Mouse (Mus musculus) cerebellum, postnatal 25 days (tissue): ENCODE results near the gene Hoxd11.

Source experiments
- DNase-seq, 2 experiments: peaks; one replicate each; pipeline ENCODE4 v3.0.0; 2021; ENCODE audit warnings: mixed read lengths in 2 of 2

The Hoxd11 gene

GRCm38 (mm10) chr2:74682796-74683195 is 3.4 kb downstream of the Hoxd11 start:
- no peak for DNase-seq

DNA sequence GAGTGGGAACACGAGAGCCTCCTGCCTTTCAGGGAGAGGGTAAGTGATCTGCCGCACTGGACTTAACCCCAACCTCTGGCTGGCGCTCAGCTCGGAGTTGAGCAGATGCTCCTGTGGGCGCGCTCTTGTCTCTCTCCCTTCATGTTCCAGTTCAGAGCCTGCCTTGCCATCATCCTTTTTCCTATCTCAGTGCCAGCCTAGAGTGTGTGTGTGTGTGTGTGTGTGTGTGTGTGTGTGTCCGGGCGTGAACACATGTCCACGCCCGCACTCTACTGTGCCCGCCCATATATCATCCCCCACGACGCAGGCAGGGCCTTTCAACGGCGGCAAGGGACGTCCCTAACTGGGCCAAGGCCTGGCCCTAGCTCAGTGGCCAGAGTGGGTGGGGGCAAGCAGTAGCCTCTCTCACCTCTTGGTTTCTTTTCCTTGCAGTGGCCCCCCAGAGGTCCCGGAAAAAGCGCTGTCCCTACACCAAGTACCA is 4.2 kb downstream of the Hoxd11 start:
- no peak for DNase-seq

- DNase-seq, result no peak
Measured at GRCm38 (mm10) chr2:74684106-74684505, 4.7 kb downstream of the Hoxd11 start.

GRCm38 (mm10) chr2:74685059-74685603 is 5.8 kb downstream of the Hoxd11 start:
- DNase-seq, result no peak

DNA sequence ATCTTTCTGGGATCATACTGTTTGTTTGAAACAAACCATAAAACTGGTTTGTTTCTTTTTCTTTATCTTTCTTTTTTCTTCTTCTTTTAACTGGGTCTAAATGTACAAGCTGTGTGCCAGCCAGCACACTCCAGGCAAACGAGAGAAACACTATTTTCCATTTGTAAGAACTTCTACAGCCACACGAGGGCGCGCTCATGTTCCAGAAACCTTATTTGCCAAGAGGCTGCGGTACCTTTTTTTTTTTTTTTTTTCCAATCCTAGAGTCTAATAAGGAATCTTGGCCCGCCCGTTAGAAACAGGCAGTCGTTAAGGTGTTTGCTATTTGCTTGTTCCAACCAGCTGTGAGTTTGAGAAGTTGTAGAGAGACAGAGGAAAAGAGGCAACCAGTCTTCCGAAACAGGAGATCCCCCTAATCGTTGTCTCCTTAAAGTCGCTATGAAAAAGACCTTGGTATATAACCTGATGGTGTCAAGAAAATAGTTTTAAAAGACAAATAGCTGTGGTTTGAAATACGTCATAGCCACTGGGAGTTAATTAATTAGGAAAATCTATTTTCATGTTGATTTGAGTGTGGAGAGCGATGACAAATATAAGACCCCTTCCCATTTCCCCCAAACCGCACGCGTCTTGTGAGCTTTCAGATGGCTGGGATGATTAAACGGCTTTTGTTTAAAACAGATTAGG is 7.1 kb downstream of the Hoxd11 start:
- DNase-seq, result peak; percentile 50 to 64

GRCm38 (mm10) chr2:74686988-74687697 is 7.8 kb downstream of the Hoxd11 start:
- DNase-seq, result no peak

DNA sequence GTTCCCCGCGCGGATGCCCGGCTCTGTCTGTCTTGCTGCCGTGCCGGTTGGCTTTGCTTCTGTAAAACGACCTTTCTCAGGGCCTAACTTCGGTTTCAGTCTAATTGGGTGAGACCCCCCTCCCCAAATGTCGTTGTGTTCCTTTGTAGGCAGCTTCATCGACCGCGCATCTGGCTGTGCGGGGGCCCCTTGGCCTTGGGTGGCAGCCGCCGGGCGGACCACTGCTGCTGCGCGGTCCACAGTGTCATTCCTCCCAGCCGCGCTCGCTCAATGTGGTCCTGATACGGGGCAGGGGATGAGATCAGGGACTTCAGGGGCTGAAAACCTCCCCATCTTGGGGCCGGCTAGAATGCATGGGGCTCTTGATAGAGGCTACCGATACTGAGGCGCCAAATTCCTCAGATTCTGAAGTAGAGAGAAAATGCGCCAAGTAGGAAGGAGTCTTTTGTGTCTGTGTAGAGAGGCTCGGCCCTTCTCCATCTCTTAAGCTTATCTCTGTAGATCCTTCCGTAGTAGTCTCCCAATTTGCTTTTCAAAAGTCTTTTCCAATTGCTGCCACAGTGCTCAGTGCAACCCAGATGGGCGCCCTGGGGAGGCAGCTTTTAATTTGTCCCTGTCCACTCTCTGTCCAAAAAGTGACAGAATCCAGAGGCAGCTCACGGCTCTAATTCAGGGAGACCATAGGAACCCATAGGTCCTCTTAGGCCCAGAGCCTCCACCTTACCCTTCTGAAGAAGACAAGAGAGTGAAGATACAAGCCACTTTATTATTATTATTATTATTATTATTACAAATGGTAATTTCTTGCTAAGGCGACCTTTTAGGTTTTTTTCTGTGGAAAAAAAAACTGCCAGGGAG is 8.6 kb downstream of the Hoxd11 start:
- no peak for DNase-seq

GRCm38 (mm10) chr2:74688795-74689573 is 9.6 kb downstream of the Hoxd11 start:
- DNase-seq, result no peak

- no peak for DNase-seq
Measured at GRCm38 (mm10) chr2:74689574-74690337, 10.4 kb downstream of the Hoxd11 start.

DNA sequence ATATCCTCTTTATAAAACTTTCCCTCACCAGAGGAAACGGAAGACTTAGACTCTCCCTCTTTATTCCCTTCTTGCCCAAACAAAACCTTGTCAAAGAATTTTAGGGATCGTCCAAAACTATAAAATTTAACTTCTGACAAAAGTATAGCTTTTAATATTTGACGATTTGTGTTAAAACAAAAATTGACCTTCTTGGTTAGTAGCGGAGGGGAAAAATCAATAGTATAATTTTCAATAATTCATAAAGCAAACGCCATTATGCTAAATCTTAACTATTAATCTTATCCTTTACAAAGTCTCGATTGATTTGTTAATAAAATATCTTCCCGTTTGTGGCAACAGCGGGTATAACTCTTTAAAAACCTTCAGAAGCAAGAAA is 11.0 kb downstream of the Hoxd11 start:
- DNase-seq, result no peak

DNA sequence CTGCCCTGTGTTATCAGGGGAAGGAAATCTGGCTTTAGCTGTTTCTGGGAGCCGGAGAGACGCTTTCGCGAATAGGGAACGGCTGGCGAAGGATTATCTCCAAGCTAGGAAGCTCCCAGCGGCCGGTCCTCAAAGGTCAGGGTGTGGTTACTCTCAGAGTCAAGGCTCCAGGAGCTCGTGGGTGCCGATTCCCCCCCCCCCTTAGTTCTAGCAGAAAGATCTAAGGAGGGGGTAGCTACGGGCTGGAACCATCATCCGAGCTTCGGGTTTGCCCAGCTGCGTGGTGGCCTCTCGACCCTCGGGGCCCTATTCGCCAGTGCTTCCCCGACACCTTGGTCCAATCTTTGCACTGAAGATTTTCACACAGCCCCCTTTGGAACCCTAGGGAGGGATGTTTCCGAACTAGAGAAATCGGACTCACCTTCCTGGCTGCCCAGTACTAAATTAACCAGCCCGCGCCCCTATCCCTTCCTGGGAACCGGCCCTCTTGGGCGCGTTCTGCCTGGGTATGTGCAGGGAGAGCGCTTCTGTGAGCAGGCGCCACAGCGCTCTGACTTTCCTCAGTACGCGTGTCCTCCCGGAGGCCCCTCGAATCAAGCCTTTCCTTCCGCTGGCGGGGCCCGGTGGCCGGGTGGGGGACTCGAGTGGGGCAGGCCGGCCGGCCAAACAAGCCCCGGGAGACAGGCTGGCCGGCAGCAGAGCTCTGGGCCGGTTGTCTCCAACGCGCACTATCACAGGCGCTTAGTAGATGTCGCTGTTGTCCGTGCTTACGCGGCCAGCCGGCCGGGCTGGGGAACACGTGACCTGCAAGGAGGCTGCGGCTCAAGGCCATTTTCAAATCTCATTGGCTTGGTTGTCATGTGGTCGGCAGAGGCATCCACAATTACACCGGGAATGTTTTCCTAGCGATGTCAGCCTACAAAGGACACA is 11.9 kb downstream of the Hoxd11 start, which contains the start of gene Hoxd10:
Gene Hoxd10, plus strand, starts transcription at position 903 of the 930 bp plus-strand sequence.
- no peak for DNase-seq

DNA sequence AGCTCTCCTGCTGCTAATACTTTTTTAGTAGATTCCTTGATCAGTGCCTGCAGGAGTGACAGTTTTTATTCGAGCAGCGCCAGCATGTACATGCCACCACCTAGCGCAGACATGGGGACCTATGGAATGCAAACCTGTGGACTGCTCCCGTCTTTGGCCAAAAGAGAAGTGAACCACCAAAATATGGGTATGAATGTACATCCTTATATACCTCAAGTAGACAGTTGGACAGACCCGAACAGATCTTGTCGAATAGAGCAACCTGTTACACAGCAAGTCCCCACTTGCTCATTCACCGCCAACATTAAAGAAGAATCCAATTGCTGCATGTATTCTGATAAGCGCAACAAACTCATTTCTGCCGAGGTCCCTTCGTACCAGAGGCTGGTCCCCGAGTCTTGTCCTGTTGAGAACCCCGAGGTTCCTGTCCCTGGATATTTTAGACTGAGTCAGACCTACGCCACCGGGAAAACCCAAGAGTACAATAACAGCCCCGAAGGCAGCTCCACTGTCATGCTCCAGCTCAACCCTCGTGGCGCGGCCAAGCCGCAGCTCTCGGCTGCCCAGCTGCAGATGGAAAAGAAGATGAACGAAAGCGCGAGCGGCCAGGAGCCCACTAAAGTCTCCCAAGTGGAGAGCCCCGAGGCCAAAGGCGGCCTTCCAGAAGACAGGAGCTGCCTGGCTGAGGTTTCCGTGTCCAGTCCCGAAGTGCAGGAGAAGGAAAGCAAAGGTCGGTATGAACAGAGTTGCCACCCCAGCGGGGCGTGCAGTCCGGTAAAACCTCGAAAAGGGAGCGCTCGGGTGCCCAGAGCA is 12.8 kb downstream of the Hoxd11 start:
- DNase-seq, result no peak

GRCm38 (mm10) chr2:74692808-74693431 is 13.6 kb downstream of the Hoxd11 start:
- no peak for DNase-seq

DNA sequence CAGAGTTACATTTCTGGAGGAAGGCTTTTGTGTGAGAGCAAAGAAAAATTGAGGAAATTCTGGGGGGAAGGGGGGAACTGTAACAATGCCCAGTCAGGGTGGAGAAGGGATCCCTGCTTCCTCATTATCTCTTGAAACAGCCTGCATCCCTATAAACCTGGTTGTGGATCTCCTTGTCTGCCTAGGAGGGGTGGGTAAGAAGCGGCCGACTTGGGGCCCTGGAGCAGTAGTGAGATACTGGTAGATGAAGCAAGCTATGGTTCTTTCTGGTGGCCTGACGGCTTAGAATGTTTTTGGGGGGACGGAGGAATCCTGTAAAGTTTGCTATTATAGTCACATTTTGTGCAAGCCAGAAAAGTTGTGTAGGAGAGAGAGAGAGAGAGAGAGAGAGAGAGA is 14.1 kb downstream of the Hoxd11 start:
- no peak for DNase-seq

DNA sequence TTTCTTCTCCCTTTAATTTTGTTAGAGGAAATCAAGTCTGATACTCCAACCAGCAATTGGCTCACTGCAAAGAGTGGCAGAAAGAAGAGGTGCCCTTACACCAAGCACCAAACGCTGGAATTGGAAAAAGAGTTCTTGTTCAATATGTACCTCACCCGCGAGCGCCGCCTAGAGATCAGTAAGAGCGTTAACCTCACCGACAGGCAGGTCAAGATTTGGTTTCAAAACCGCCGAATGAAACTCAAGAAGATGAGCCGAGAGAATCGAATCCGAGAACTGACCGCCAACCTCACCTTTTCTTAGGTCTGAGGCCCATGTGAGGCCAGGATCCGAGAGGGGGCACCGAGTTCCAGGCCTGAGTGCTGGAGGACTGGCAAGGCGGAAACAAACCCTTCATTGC is 14.7 kb downstream of the Hoxd11 start:
- no peak for DNase-seq

DNA sequence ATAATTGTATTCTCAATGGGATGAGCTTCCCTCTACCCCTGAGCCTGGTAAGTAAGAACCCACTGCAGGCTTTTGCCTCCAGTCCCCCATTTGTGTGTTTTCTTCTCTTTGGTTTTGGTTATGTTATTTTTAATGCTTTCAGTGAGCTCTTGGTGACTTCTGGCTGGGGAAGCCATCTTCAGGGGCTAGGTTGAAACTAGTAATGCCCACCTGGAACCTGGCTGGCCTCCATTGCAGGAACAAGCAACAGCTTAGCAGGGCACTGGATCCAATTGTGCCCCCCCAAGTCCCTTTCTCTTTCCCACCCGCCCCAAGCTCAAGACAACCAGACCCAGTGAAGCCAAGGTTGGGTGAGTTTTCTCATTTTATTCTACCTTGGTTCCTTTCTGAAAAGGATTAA is 16.0 kb downstream of the Hoxd11 start:
- no peak for DNase-seq

DNA sequence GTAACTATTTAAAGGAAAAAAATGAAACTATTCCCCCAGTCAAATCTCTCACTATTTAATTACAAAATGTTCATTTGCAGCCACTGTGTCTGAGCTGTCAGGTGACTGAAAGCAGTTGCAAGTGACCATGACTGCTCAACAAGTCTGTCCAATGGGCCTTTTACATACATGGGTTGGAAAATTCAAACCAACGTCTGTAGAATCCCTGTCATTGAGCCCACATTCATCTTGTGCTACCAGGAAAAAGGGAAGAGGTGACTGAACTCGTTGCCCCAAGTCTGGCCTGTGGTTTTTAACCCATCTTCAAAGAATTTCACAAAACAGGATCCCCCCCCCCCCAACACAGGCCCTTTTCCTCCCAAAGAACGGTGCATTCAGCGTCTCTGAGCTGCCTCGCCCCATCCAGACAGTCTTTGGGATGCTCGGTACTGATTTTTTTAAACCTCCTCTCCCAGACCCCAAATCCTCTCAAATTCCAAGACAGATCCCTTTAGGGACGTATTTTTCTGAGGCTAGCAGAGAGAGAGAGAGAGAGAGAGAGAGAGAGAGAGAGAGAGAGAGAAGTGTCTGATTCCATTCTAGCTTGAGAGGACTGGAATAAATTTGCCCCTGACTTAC is 16.6 kb downstream of the Hoxd11 start:
- DNase-seq, result no peak
